Mouse (Mus musculus): ENCODE data around the gene Mapk7.
A peak's percentile ranks its signal among the peaks of the same experiment; 100 is the strongest.

Mapk7 gene

GRCm38 (mm10) chr11:61465422-61465821, 28.8 kb downstream of the Mapk7 start:
- no peak for DNase-seq (ENCODE audit: low spot score in 2 of 2)

- DNase-seq (ENCODE audit: low spot score in 2 of 2), result no peak
Observed at GRCm38 (mm10) chr11:61464071-61464470, 30.1 kb downstream of the Mapk7 start.

- no peak for DNase-seq (ENCODE audit: low spot score in 2 of 2)
Observed at GRCm38 (mm10) chr11:61449499-61450292, 44.5 kb downstream of the Mapk7 start.

- DNase-seq (ENCODE audit: low spot score in 2 of 2), result peak in 1 of 2 experiments; percentile 46
Observed at GRCm38 (mm10) chr11:61448599-61449225, 45.5 kb downstream of the Mapk7 start.

- DNase-seq (ENCODE audit: low spot score in 2 of 2), result no peak
Observed at GRCm38 (mm10) chr11:61448041-61448440, 46.2 kb downstream of the Mapk7 start.

GRCm38 (mm10) chr11:61447296-61447695, 46.9 kb downstream of the Mapk7 start:
- DNase-seq (ENCODE audit: low spot score in 2 of 2), result no peak

- DNase-seq (ENCODE audit: low spot score in 2 of 2), result no peak
Observed at GRCm38 (mm10) chr11:61443807-61444206, 50.4 kb downstream of the Mapk7 start.

- peak; percentile 61 to 70 for DNase-seq (ENCODE audit: low spot score in 2 of 2)
Observed at GRCm38 (mm10) chr11:61441670-61442069, 52.5 kb downstream of the Mapk7 start.

- DNase-seq (ENCODE audit: low spot score in 2 of 2), result no peak
Observed at GRCm38 (mm10) chr11:61440416-61440815, 53.8 kb downstream of the Mapk7 start.

GRCm38 (mm10) chr11:61439170-61439569, 55.0 kb downstream of the Mapk7 start:
- no peak for DNase-seq (ENCODE audit: low spot score in 2 of 2)

Data from right cerebral cortex, adult 2 months (tissue).